Mouse (Mus musculus): Measurements from ENCODE around the gene Olfr811. TPM values are rescaled to one million over a fixed set of nuclear protein-coding genes. Genes with fewer than 3 reads are reported as not detected.

Olfr811 gene
- polyA plus RNA-seq, 1 experiment from 2014 or later, result not detected

Other genes with a start within 250 kb of the Olfr811 start
- gene Olfr794, start 236.7 kb downstream of the Olfr811 start, polyA plus RNA-seq (2015; fragmentation: Nextera tagmentation; extraction: Ambion mirVana), result not detected in 2 replicates
- not detected in 2 replicates for gene Olfr796, start 191.8 kb downstream of the Olfr811 start, polyA plus RNA-seq (2015; fragmentation: Nextera tagmentation; extraction: Ambion mirVana)
- gene Olfr798, start 176.5 kb downstream of the Olfr811 start, polyA plus RNA-seq (2015; fragmentation: Nextera tagmentation; extraction: Ambion mirVana), result not detected in 2 replicates
- gene Olfr799, start 166.9 kb downstream of the Olfr811 start, polyA plus RNA-seq (2015; fragmentation: Nextera tagmentation; extraction: Ambion mirVana), result not detected in 2 replicates
- gene Olfr800, start 146.7 kb downstream of the Olfr811 start, polyA plus RNA-seq (2015; fragmentation: Nextera tagmentation; extraction: Ambion mirVana), result not detected in 2 replicates
- not detected in 2 replicates for gene Olfr801, start 130.5 kb downstream of the Olfr811 start, polyA plus RNA-seq (2015; fragmentation: Nextera tagmentation; extraction: Ambion mirVana)
- 0.02 TPM in 1 of 2 replicates, not detected in the other for gene Olfr802, start 116.2 kb downstream of the Olfr811 start, polyA plus RNA-seq (2015; fragmentation: Nextera tagmentation; extraction: Ambion mirVana)
- not detected in 2 replicates for gene Olfr803, start 110.1 kb downstream of the Olfr811 start, polyA plus RNA-seq (2015; fragmentation: Nextera tagmentation; extraction: Ambion mirVana)
- gene Olfr804, start 101.2 kb downstream of the Olfr811 start, polyA plus RNA-seq (2015; fragmentation: Nextera tagmentation; extraction: Ambion mirVana), result not detected in 2 replicates
- not detected in 2 replicates for gene Olfr805, start 75.0 kb downstream of the Olfr811 start, polyA plus RNA-seq (2015; fragmentation: Nextera tagmentation; extraction: Ambion mirVana)
- not detected in 2 replicates for gene Olfr806, start 62.5 kb downstream of the Olfr811 start, polyA plus RNA-seq (2015; fragmentation: Nextera tagmentation; extraction: Ambion mirVana)
- not detected in 2 replicates for gene Olfr807, start 46.6 kb downstream of the Olfr811 start, polyA plus RNA-seq (2015; fragmentation: Nextera tagmentation; extraction: Ambion mirVana)
- not detected in 2 replicates for gene Olfr808, start 38.9 kb downstream of the Olfr811 start, polyA plus RNA-seq (2015; fragmentation: Nextera tagmentation; extraction: Ambion mirVana)
- not detected in 2 replicates for gene Olfr809, start 29.8 kb downstream of the Olfr811 start, polyA plus RNA-seq (2015; fragmentation: Nextera tagmentation; extraction: Ambion mirVana)
- gene Olfr810, start 9.5 kb downstream of the Olfr811 start, polyA plus RNA-seq (2015; fragmentation: Nextera tagmentation; extraction: Ambion mirVana), result not detected in 2 replicates
- not detected in 2 replicates for gene Olfr812, start 41.7 kb upstream of the Olfr811 start, polyA plus RNA-seq (2015; fragmentation: Nextera tagmentation; extraction: Ambion mirVana)
- not detected in 2 replicates for gene Olfr813, start 51.0 kb upstream of the Olfr811 start, polyA plus RNA-seq (2015; fragmentation: Nextera tagmentation; extraction: Ambion mirVana)
- not detected in 2 replicates for gene Olfr814, start 75.5 kb upstream of the Olfr811 start, polyA plus RNA-seq (2015; fragmentation: Nextera tagmentation; extraction: Ambion mirVana)
- not detected in 2 replicates for gene Olfr815, start 101.5 kb upstream of the Olfr811 start, polyA plus RNA-seq (2015; fragmentation: Nextera tagmentation; extraction: Ambion mirVana)
- not detected in 2 replicates for gene Olfr816, start 111.2 kb upstream of the Olfr811 start, polyA plus RNA-seq (2015; fragmentation: Nextera tagmentation; extraction: Ambion mirVana)
- not detected in 2 replicates for gene Olfr818, start 144.7 kb upstream of the Olfr811 start, polyA plus RNA-seq (2015; fragmentation: Nextera tagmentation; extraction: Ambion mirVana)
- gene Olfr819, start 162.9 kb upstream of the Olfr811 start, polyA plus RNA-seq (2015; fragmentation: Nextera tagmentation; extraction: Ambion mirVana), result not detected in 2 replicates
- not detected in 2 replicates for gene Olfr247, start 171.7 kb upstream of the Olfr811 start, polyA plus RNA-seq (2015; fragmentation: Nextera tagmentation; extraction: Ambion mirVana)
- not detected in 2 replicates for gene Gm10310, start 180.7 kb upstream of the Olfr811 start, polyA plus RNA-seq (2015; fragmentation: Nextera tagmentation; extraction: Ambion mirVana)
- gene Olfr820, start 208.2 kb upstream of the Olfr811 start, polyA plus RNA-seq (2015; fragmentation: Nextera tagmentation; extraction: Ambion mirVana), result not detected in 2 replicates
- not detected in 2 replicates for gene Olfr821, start 226.0 kb upstream of the Olfr811 start, polyA plus RNA-seq (2015; fragmentation: Nextera tagmentation; extraction: Ambion mirVana)